Mouse (Mus musculus): Measurements from ENCODE around the gene Tmigd3.
"Not testable (repeated sequence)": the region's sequence is repeated elsewhere in the genome, so short reads cannot be mapped to it uniquely, and the experiment has no call there.

Tmigd3 gene

GRCm38 (mm10) chr3:105904213-105904612 lies 33.5 kb downstream of the Tmigd3 start:
- no peak for DNase-seq (ENCODE audit: low spot score in 2 of 2)

- DNase-seq (ENCODE audit: low spot score in 2 of 2), result no peak
These were observed 34.0 kb downstream of the Tmigd3 start for GRCm38 (mm10) chr3:105904721-105905120.

GRCm38 (mm10) chr3:105907956-105908655 lies 37.4 kb downstream of the Tmigd3 start:
- peak in 1 of 2 experiments; percentile 10 for DNase-seq (ENCODE audit: low spot score in 2 of 2)

- peak in 1 of 2 experiments; percentile 6 for DNase-seq (ENCODE audit: low spot score in 2 of 2)
These were observed 38.3 kb downstream of the Tmigd3 start for GRCm38 (mm10) chr3:105908976-105909375.

GRCm38 (mm10) chr3:105910519-105911190 lies 40.0 kb downstream of the Tmigd3 start:
- peak in 1 of 2 experiments; percentile 57 for DNase-seq (ENCODE audit: low spot score in 2 of 2)

- no peak for DNase-seq (ENCODE audit: low spot score in 2 of 2)
These were observed 41.6 kb downstream of the Tmigd3 start for GRCm38 (mm10) chr3:105912097-105912880.

GRCm38 (mm10) chr3:105913839-105914681 lies 43.4 kb downstream of the Tmigd3 start:
- DNase-seq (ENCODE audit: low spot score in 2 of 2), result no peak

- no peak for DNase-seq (ENCODE audit: low spot score in 2 of 2)
These were observed 44.6 kb downstream of the Tmigd3 start for GRCm38 (mm10) chr3:105915281-105915680.

GRCm38 (mm10) chr3:105916455-105916854 lies 45.8 kb downstream of the Tmigd3 start:
- DNase-seq (ENCODE audit: low spot score in 2 of 2), result not testable (repeated sequence)

GRCm38 (mm10) chr3:105917656-105918354 lies 47.1 kb downstream of the Tmigd3 start:
- no peak for DNase-seq (ENCODE audit: low spot score in 2 of 2)

GRCm38 (mm10) chr3:105918355-105918745 lies 47.6 kb downstream of the Tmigd3 start:
- DNase-seq (ENCODE audit: low spot score in 2 of 2), result no peak

GRCm38 (mm10) chr3:105920743-105921142 lies 50.0 kb downstream of the Tmigd3 start:
- not testable (repeated sequence) for DNase-seq (ENCODE audit: low spot score in 2 of 2)

- DNase-seq (ENCODE audit: low spot score in 2 of 2), result no peak
These were observed 51.3 kb downstream of the Tmigd3 start for GRCm38 (mm10) chr3:105921959-105922358.

- no peak for DNase-seq (ENCODE audit: low spot score in 2 of 2)
These were observed 53.9 kb downstream of the Tmigd3 start for GRCm38 (mm10) chr3:105924616-105925015.

GRCm38 (mm10) chr3:105927561-105928194 lies 57.0 kb downstream of the Tmigd3 start:
- DNase-seq (ENCODE audit: low spot score in 2 of 2), result no peak

- no peak for DNase-seq (ENCODE audit: low spot score in 2 of 2)
These were observed 57.5 kb downstream of the Tmigd3 start for GRCm38 (mm10) chr3:105928195-105928569.

GRCm38 (mm10) chr3:105928781-105929180 lies 58.1 kb downstream of the Tmigd3 start:
- DNase-seq (ENCODE audit: low spot score in 2 of 2), result no peak

- no peak for DNase-seq (ENCODE audit: low spot score in 2 of 2)
These were observed 59.1 kb downstream of the Tmigd3 start for GRCm38 (mm10) chr3:105929821-105930220.

GRCm38 (mm10) chr3:105931095-105931494 lies 60.4 kb downstream of the Tmigd3 start:
- DNase-seq (ENCODE audit: low spot score in 2 of 2), result no peak
